Mouse (Mus musculus) c-Kit-positive CD71-positive TER-119-positive erythroid progenitor cells, embryonic 14.5 days (primary cell): ENCODE measurements around the gene Gimap7.
"Not testable (repeated sequence)": the region's sequence is repeated elsewhere in the genome, so short reads cannot be mapped to it uniquely, and the experiment has no call there.

Experiments
- DNase-seq: peaks from one replicate; pipeline ENCODE4 v3.0.0-alpha.2; 2013; ENCODE audit warnings: low spot score

The Gimap7 gene

DNA sequence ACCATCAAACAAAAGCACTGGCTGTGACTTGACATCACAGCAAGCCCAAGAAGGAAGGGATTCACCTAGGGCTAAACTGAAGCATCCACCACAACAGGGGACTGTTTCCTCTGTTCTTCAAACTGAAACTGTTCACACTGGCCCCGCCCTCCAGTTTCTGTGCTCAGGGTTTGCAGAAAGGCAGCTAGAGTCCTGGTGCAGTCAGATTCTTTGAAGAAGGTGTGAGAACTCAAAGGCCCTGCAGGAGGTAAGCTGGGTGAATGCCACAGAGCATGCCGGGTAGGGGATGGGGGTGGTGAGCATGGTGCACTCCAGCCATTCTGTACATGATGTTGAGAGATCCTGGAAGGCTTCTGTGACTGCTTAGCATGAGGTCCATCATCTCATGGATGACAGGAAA lies at the start of gene Gimap7, which contains the start of gene Gm28053:
Gene Gimap7 (plus strand): TSS at position 167 of the 400 bp plus-strand sequence.
Gene Gm28053 (plus strand): TSS at position 153 of the 400 bp plus-strand sequence.
- no peak for DNase-seq

DNA sequence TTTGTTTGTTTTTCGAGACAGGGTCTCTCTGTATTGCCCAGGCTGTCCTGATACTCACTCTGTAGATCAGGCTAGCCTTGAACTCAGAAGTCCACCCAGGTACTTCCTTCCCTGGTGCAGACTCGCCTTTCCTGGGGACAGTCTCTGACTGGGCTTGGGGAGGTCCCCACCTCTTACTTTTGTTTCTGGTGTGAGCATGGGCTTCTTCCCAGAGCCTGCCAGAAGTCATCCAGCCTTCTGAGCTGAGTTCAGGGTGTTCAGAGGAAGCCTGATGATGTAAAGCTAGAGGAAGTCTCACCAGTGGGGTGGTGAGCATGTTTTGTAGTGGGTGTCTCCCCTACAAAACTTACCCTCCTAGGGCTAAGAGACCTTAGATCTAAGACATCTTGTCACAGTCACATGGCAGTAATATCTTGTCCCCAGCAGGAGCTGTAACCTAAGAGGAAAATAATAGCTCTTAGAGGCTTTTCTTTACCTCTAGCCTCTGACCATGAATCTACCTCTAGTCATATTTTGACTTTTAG lies 48.9 kb upstream of the Gimap7 start:
- DNase-seq = no peak

DNA sequence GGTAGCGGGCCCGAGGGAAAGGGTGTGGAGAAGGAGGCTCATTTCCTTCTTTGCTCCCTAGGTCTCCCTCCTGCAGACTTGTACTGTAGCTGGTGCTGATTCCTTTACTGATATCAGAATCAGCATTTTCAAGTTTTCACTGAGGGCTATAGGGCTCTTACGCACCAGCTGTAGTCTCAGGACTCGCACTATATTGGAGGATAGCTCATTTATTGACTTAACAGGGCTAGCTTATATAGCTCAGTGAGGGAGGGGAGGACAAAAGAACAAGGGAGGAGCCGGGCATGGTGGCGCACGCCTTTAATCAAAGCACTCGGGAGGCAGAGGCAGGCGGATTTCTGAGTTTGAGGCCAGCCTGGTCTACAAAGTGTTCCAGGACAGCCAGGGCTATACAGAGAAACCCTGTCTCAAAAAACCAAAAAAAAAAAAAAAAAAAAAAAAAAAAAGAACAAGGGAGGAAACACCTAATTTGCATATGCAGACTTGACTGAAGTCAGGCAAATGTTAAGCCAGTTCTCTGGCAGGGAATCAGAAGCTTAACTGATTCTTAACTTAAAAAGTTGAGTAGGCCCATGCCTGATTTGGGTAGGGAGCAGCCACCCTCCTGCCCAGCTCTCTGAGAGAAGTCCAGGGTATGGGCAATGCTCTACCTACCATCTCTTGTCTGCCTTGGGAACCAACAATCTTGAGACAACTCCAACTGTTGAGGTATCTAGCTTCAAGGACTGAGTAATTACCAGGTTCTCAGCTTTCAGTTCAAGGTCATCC lies 43.9 kb upstream of the Gimap7 start:
- DNase-seq = no peak

DNA sequence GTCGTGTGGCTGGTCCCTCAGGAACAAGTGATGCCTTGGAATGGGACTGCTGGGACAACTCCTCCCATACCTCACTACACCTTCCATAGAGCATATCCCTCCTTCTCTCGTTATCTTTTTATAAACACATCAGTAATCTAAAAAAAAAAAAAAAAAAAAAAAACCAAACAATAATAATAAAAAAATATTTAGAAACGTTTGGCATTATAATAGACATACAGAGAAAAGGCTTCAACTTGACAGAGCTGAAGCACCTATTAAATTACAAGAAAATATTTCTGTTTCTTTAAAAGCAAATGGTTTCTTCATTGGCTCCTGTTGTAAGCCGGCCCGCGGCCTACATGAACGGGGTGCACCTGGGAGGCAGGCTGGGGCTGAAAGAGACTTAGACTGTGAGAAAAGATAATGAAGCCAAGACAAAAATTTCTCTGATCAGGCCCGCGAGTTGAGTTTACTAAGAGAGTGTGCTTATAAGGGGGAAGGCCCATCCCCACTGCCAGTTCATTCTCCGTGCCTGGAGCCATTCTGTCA lies 43.0 kb upstream of the Gimap7 start:
- DNase-seq = no peak

DNA sequence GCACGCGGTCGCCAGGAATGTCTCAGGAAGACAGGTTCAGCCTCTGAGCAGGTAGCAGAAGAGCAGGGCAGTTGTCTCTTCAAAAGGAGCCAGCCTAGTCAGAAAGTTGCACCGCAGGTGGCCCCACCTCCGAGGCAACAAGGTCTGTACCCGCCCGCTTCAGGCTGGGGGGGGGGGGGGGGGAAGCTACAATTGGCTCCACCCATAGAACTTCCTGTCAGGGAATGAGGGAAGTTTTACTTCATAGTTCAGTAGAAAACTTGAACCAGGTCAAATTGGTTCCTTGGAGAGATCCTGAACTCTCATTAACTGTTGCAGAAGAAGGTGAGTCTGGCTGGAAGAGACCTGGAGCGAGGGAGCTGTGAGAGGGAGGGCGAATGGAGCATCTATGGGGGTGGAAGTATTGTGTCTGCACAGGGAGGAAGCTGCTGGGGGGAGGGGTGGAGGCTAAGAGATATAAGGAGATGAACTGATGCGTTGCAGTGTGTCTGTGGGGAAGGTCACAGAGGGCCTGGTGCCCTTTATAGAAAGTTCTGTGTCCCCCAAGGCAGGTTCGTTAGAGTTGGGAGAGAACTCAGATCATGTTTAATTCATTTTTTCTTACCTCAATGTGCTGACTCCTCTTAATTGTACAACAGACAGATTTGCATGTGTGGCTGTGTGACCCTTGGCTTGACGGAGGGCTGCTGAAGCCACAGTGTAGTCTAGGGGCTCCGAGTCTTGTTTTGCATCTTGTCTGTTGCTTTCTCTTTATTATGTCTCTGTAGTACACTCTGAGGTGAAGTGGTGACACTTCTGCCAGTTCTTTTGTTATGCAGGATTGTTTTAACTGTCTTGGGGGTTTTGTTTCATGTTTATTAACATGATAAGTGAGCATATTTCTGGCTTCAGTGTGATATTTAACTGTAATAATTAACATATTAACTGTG lies 42.2 kb upstream of the Gimap7 start, which contains the start of gene Gimap9:
Gene Gimap9 (plus strand): TSS at position 199 of the 929 bp plus-strand sequence.
- DNase-seq = peak; percentile 56

DNA sequence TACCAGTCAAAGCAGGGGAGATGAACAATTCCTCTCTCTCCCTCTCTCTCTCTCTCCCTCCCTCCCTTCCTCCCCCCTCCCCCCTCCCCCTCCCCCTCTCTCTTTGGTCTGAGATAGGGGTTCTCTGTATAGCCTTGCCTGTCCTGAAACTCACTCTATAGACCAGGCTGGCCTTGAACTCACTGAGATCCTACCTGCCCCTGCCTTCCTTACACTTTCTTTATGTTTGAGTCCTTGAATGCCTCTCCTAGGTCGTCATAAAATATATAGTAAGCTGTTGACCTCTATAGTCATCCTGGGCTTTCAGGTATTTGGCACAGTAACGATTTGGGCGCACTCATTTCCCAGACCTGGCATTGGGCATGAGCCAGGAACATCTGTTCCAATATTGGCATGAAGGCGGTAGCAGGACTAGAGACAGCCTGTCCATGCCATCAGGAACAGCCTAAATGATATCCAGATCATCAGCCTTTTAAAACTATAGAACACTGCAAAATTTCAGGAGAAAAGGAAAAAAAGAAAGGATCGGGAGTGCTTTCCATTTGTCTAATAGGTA lies 41.5 kb upstream of the Gimap7 start:
- no peak for DNase-seq

DNA sequence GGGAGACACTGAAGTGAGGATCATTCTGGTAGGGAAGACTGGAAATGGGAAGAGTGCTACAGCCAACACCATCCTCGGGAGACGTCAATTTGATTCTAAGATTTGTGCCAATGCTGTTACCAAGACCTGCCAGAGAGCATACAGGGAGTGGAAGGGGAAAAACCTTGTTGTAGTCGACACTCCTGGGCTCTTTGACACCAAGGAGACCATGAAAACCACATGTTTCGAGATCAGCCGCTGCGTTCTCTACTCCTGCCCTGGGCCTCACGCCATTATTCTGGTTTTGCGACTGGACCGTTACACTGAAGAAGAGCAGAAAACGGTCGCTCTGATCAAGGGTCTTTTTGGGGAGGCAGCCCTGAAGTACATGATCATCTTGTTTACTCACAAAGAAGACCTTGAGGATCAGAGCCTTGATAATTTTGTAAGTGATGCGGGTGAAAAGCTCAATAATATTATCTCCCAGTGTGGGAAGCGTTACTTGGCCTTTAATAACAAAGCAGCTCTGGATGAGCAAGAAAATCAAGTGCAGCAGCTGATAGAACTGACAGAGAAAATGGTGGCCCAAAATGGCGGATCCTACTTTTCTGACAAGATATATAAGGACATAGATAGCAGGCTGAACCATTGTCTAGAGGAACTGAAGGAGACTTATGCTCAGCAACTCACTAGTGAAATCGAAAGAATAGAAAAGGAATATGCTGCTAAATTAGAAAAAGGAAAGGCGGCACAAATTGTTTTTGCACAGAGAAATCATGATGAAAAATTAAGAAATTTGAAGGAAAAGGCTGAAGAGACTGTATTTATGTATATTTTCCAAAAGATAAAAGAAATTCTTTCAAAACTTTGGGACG lies 40.7 kb upstream of the Gimap7 start:
- DNase-seq = no peak

DNA sequence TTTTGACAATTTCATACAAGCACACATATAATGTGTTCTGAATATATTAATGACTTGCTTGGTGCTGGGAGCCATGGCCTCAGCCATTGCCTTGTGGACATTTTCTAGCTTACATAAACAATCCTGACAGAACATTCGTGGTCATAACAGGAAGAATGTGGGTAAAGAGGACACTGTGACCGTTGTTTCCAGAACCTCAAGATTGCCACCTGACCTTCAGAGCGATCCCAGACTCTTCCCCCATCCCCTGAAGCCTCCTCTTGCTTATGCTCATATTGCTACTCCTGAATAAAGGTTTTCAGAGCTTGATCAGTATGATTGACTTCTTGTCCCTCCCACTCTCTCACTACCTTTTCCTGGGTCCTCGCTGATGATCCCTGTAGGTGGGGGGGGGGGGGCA lies 40.0 kb upstream of the Gimap7 start:
- no peak for DNase-seq

DNA sequence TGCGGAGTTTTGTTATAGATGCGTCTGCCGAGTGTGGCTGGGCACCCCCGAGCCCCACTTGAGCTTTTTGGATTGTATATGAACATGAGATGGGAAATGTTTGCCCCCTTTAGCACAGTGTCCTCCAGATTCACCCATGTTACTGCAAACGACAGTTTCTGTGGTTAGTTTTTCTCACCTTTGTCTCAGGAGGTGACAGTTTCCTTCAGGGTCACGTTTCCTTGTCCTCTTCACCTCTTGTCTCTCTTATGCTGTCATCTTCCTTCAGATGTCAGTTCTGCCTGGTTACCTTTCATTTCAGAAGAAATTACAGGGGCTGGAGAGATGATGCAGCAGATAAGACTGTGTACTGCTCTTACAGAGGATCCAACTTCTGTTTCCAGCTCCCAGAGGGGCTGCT lies 38.7 kb upstream of the Gimap7 start:
- no peak for DNase-seq

DNA sequence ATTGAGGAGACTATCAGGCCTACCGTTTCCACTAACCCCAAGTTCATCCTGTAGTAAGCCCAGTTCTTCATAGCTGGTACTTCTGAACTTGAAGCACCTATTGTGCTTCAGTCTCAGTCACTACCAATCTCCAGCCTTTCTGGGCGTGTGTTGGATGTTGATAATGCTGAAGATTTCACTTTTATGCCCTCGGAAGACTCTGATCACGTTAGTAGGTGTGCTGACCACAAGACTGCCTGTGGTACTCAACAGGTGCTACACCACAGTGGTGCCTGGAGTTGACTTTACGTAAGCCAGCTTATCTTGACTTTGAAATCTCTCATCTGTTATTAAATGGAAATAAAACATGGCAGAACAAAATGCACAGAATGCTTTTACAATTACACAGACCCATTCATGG lies 38.0 kb upstream of the Gimap7 start:
- DNase-seq = no peak

DNA sequence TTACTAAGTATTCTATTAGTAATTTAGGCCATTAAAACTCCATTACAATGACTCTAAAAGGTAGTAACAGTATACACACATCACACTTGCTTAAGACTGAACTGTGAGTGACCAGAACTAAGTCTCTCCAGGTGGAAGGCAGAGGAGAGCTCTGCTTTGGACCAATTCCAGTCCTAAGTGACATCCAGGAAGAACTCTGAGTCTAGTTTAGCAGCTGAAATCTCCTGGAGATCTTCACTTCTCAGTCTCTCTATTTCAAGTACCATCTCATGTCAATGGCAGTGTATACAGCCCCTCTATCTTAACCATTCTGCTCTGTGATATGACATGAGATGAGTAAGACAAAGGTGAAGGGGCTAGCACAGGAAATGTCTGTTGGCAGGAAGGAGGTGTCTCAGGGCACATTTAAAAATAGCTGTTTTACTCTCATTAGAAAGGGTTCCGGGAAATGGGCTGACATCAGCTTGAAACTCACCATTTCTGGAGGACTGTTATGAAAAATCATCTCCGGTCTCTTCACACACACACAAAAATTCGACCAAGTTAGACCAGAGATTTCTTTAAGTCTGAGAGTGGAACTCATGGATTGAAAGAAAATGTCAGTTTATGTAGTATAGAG lies 36.8 kb upstream of the Gimap7 start:
- no peak for DNase-seq

DNA sequence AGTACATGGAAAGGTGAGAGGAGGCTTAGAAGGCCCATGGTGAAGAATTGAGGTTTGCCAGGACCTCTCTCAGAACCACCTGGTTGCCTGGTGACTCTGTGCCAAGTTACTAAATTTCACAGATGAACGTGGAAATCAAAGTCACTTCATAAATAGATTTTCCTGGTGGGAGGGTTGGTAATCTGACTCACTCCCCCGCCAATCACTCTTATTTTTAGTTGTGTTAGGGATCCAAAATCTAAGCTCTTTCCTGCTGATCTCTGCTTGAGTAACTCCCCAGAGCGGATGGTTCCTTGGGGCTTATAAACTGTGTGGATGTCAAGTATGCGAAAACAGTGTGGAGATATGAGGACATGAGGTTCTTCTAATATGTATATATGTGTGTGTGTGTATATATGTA lies 36.1 kb upstream of the Gimap7 start:
- DNase-seq = no peak

DNA sequence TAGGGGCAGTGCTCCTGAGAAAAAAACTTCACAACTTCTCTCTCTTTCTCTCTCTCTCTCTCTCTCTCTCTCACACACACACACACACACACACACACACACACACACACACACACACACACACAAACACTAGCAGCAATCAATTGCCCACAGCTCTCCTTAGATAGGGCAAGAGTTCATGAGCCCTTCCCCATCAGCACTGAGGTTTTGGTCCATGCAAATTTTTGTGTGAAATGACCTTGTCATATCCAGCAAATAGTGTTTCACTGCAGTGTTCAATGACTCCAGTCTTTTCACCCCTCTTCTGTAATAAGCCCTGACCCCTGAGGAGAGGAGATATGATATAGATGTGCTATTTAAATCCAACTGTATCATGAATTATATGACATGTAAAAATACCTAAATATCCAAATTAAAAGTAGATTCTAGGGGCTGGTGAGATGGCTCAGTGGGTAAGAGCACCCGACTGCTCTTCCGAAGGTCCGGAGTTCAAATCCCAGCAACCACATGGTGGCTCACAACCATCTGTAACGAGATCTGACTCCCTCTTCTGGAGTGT lies 35.1 kb upstream of the Gimap7 start:
- DNase-seq = not testable (repeated sequence)

DNA sequence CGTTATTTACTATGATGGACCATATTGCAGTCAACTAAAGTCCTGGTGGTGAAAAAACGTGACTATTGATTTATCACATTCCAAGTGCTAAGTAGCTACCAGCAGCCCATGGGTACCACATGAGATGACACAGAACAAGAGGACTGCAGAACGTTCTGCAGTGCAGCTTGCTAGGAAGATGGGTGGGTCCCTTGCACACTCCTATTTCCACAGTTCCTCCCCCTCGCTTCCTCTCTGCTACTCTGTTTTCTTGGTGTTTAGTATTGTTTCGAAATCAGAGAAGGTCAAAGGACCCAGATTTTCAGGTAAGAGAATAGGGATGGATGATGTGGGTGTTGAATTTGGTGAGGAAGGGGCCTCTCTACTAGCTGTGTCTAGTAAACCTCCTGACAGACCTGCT lies 34.1 kb upstream of the Gimap7 start, which contains the start of gene Gimap4:
Gene Gimap4 (plus strand): TSS at position 231 of the 400 bp plus-strand sequence.
- DNase-seq = no peak

DNA sequence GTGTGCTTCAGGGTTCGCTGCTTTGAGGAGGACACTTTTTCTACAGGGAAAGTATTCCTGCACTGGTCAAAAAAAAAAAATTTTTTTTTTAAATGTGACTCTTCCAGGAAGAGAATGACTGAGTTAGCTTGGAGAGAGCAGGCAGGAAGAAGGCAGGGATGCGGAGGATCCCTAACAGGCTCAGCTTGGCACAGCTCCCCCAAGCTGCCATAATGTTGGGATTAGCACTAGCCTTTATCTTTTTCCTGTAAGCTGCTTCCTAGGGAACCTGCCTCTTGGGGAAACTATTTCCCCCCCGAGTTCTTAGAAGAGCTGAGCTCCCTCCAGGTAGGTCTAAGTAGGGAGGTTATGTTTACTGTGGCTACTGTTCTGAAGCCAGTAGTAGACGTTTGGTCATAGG lies 33.6 kb upstream of the Gimap7 start:
- DNase-seq = no peak

DNA sequence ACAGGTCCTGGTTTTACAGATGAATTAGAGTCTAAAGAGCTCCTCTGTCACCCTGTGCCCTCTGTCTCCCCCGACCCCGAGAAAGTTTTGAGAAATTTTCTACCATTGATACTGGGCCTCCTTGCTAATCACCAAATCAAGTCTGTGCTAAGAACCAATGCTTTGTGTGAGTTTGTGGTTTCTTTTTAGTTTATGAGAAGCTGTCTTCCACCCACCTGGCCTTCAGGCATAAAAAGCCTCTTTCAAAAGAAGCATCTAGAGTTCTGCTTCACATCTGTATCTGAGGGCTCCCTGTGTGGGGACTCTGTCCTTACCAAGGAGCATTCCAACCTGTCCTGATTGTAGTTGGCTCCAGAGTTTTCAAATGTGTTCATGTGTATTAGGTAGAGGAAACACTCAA lies 33.2 kb upstream of the Gimap7 start:
- no peak for DNase-seq

DNA sequence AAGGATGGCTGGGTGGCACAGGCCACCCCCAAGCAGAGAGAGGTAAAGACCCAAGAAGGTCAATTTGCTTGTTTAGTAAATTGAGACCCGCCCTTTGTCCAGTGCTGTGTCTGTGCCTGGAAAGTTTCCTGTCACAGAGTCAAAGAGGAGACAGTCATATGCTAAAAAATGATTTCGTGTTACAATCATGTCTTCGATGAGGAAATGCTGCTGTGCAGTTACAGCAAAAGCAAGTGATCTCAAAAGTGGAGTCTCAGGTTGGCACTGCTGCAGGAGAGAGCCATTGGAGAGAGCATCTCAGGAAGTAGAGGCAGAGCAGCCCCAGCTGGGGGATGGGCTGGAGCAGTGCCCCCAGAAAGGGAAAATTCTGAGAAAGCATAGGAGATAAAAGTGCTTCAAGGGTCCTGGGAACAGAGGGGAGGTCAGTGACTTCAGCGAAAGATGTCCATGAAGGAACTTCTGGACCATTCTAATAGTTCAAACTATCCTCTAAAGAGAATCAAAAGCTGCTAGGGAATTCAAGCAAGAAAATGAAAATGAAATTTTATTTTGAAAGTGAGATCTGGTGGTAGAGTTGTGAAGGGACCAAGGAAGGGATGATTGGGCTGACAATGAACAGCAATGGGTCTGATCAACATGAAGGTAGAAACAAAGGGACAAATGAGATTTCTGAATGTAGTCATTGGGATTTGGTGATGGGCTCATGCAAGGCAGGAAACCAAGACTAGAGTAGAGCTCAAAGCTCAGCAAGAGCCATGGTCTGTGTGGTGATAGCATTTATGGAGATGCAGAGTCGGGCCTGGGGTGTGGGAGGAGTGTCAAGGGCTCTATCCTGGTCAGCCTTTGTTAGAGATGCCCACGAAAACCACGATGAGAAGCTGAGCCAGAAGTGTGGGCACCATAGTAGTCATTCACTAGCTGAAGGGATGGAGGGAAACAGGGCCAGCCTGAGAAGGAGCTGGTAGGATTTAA lies 32.4 kb upstream of the Gimap7 start:
- no peak for DNase-seq

DNA sequence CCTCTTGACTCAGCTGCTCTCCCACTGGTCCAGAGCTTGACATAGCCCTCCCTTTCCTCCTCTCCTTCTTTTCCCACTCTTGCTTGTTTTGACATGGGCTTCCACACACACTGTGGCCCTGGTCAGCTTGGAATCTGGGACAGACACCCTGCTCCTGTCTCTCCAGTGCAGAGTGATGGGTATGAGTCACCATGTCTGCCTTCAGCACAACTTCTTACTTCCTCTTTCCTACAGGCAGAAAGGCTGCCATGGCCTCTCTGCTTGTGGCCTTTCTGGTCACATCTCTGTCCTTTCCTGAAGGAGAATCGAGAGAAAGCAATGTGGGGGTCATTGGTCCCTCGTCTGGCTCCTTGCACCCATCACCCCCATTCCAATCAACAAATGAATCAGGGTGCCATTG lies 31.3 kb upstream of the Gimap7 start:
- no peak for DNase-seq

DNA sequence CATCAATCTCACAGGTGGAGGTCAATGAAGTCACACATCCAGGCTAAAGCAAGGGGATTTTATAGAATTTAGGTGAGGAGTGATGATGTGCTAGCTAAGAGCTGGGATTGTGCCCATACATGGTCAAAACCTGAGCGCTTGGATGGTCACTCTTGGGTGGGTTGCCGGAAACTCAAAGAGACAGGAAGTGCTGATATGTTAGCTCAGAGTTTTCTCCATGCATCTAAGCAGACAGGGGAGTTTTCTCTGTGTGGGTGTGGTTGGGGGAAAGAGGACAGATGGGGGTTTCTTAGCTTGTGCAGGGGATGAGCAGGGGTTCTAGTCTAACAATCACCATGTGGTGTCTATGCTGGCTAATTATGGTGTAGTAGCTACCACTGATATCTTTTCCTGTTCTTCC lies 29.1 kb upstream of the Gimap7 start:
- DNase-seq = no peak
